Mouse (Mus musculus): ENCODE measurements at regions not wholly inside any gene's neighbourhood (a gene's known extent, or its start where the extent isn't known, plus 50 kb on each side); places are given as distances from the start of the nearest gene placed in this dataset.
A peak's percentile ranks its signal among the peaks of the same experiment; 100 is the strongest.

GRCm38 (mm10) chr2:73983166-73983565, 72.0 kb upstream of the Atp5g3 start:
- WGBS: 21% methylated on average over 4 of the region's 4 CpGs
- no peak overlapping the region for H3K27ac ChIP-seq (ENCODE audit: insufficient read depth, low read depth, low read length)
- TF ChIP-seq POLR2A (IDR thresholded peaks at IDR 0.05; ENCODE audit: low read depth, low read length) (no peak), CTCF (conservative IDR thresholded peaks at IDR 0.05; ENCODE audit: insufficient read depth, insufficient read length, low read depth, low read length) (no peak)
- no peaks in the 10 kb centered on the region for H3K36me3 ChIP-seq (ENCODE audit: control insufficient read depth, insufficient read depth, low read length)
- DNase-seq: peak; percentile 61
- no peaks in the 10 kb centered on the region for H3K27me3 ChIP-seq (replicated peaks; ENCODE audit: control insufficient read depth, insufficient read depth, low read length)
- H3K4me3 ChIP-seq (ENCODE audit: insufficient read depth, low read depth, low read length): no peak overlapping the region
- H3K4me1 ChIP-seq (ENCODE audit: control insufficient read depth, insufficient read depth, low read length): no peaks in the 10 kb centered on the region

- 31% methylated on average over 15 of the region's 15 CpGs for WGBS
- Histone ChIP-seq H3K4me1 (ENCODE audit: control insufficient read depth, insufficient read depth, low read length) (no peaks in the 10 kb centered on the region), H3K27me3 (replicated peaks; ENCODE audit: control insufficient read depth, insufficient read depth, low read length) (no peaks in the 10 kb centered on the region; the same call in 1 of the 2 replicates), H3K4me3 (ENCODE audit: insufficient read depth, low read depth, low read length) (no peak overlapping the region), H3K36me3 (ENCODE audit: control insufficient read depth, insufficient read depth, low read length) (no peaks in the 10 kb centered on the region), H3K27ac (ENCODE audit: insufficient read depth, low read depth, low read length) (no peak overlapping the region)
- no peak for DNase-seq
- TF ChIP-seq POLR2A (IDR thresholded peaks at IDR 0.05; ENCODE audit: low read depth, low read length) (no peak), CTCF (conservative IDR thresholded peaks at IDR 0.05; ENCODE audit: insufficient read depth, insufficient read length, low read depth, low read length) (no peak)
These were observed 66.9 kb upstream of the Atp5g3 start for GRCm38 (mm10) chr2:73978072-73978471.

DNA sequence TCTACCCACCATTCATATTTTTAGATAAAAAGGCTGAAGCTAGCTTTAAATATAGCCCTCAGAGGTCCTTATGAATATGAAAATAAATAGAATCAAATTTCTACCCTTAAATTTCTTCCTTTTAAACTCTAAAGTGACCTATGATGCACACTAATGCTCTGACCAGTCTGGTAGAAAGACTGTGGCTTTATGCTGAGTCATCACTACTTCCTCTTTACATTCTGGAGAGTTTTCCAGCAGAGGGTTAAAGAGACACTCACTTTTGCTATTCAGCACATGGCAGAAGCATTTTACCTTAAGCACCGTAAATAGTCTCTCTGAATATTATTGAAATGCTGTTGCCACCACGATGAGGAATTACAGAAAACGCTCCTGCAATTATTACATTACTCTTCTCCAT, 62.6 kb upstream of the Atp5g3 start:
- 75% methylated on average over 3 of the region's 3 CpGs for WGBS

GRCm38 (mm10) chr2:73967618-73968017, 56.5 kb upstream of the Atp5g3 start:
- H3K36me3 ChIP-seq (ENCODE audit: control insufficient read depth, insufficient read depth, low read length): no peaks in the 10 kb centered on the region
- H3K27ac ChIP-seq (ENCODE audit: insufficient read depth, low read depth, low read length): no peak overlapping the region
- no peak for TF ChIP-seq CTCF (conservative IDR thresholded peaks at IDR 0.05; ENCODE audit: insufficient read depth, insufficient read length, low read depth, low read length)
- no peak for DNase-seq
- H3K4me3 ChIP-seq (ENCODE audit: insufficient read depth, low read depth, low read length): no peak overlapping the region
- H3K4me1 ChIP-seq (ENCODE audit: control insufficient read depth, insufficient read depth, low read length): no peaks in the 10 kb centered on the region
- WGBS: 70% methylated on average over 7 of the region's 7 CpGs
- no peaks in the 10 kb centered on the region for H3K27me3 ChIP-seq (replicated peaks; ENCODE audit: control insufficient read depth, insufficient read depth, low read length)

More for the DNA sequence above, 62.6 kb upstream of the Atp5g3 start:
- H3K36me3 ChIP-seq (ENCODE audit: control insufficient read depth, insufficient read depth, low read length): no peaks in the 10 kb centered on the region
- no peak for DNase-seq
- TF ChIP-seq CTCF (conservative IDR thresholded peaks at IDR 0.05; ENCODE audit: insufficient read depth, insufficient read length, low read depth, low read length) (no peak), POLR2A (IDR thresholded peaks at IDR 0.05; ENCODE audit: low read depth, low read length) (no peak)
- H3K27ac ChIP-seq (ENCODE audit: insufficient read depth, low read depth, low read length): no peak overlapping the region
- no peak overlapping the region for H3K4me3 ChIP-seq (ENCODE audit: insufficient read depth, low read depth, low read length)
- no peaks in the 10 kb centered on the region; the same call in 1 of the 2 replicates for H3K27me3 ChIP-seq (replicated peaks; ENCODE audit: control insufficient read depth, insufficient read depth, low read length)
- H3K4me1 ChIP-seq (ENCODE audit: control insufficient read depth, insufficient read depth, low read length): no peaks in the 10 kb centered on the region

DNA sequence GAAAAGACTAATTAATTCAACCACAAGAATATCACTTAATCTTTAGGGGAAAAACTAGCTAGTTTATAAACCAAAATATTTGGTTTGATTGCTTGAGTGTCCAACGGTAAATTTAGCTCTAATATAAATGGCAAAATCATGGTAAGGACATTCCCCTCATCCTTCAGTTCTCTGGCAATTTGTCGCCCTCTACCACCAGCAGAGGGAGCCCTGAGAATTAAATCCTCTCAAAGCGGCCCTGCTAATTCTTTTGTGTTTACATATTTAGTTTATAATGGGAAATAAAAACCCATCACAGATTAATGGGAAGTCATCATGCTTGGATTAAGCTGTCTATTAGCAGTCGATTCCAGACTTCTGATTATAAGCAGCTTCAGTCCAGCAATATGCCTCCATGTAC, 54.5 kb upstream of the Atp5g3 start:
- Histone ChIP-seq H3K36me3 (ENCODE audit: control insufficient read depth, insufficient read depth, low read length) (no peaks in the 10 kb centered on the region), H3K4me1 (ENCODE audit: control insufficient read depth, insufficient read depth, low read length) (no peaks in the 10 kb centered on the region), H3K4me3 (ENCODE audit: insufficient read depth, low read depth, low read length) (no peak overlapping the region), H3K27me3 (replicated peaks; ENCODE audit: control insufficient read depth, insufficient read depth, low read length) (no peaks in the 10 kb centered on the region), H3K27ac (ENCODE audit: insufficient read depth, low read depth, low read length) (no peak overlapping the region)
- peak; percentile 51 for DNase-seq
- 7% methylated on average over 4 of the region's 4 CpGs for WGBS
- TF ChIP-seq POLR2A (IDR thresholded peaks at IDR 0.05; ENCODE audit: low read depth, low read length) (no peak), CTCF (conservative IDR thresholded peaks at IDR 0.05; ENCODE audit: insufficient read depth, insufficient read length, low read depth, low read length) (peak; percentile 58)

Data from kidney, adult 2 months (tissue).